Mouse (Mus musculus) activated CD4-positive, CD25-positive, alpha-beta regulatory T cell, adult 4 months (primary cell): Measurements from ENCODE around the gene Map3k20. TPM values are rescaled to one million over a fixed set of nuclear protein-coding genes. Genes with fewer than 3 reads are reported as not detected.

Source experiments
- ATAC-seq: one replicate; pipeline ENCODE4 v1.8.0; 2017
- polyA plus RNA-seq, 2 experiments: library from polyadenylated mRNA; unstranded; fragments of 100-300 nt; shearing (Covaris generic); gene quantifications; one replicate each; pipeline ENCODE4 v1.2.1; 2017

The Map3k20 gene
- under 1 TPM; 0.42 to 0.55 TPM for polyA plus RNA-seq

DNA sequence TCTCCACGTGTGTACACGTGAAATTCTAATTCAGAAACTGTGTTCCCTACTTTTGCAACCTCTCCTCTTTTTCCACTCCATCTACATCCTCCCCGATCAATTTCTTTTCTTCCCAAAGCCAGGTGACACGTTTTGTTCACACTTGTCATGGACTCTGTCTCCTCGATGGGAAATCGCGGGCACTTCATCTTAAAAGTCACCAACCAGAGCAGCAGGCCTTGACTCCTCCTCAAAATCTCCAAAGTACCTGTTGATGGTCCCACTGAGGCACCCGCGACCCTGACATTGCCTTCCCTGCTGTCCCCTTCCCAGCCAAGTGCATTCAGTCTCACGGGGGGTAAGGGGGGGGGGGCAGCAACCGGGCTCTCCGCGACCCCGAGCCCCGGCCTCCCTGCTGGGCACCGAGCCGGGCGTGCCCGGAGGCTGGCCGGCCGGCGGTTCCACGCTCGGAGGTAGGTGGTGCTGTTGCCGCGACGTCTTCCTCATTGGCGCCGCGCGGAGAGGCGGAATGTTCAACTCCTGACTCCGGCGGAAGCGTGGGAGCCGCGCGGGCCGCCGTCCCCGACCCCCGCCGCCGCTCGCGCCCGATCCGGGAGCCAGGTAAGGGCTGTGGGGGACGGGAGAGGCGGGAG lies at the start of gene Map3k20:
Map3k20 (plus strand) TSS at position 382 of the 632 bp plus-strand sequence.
- no peak for ATAC-seq

DNA sequence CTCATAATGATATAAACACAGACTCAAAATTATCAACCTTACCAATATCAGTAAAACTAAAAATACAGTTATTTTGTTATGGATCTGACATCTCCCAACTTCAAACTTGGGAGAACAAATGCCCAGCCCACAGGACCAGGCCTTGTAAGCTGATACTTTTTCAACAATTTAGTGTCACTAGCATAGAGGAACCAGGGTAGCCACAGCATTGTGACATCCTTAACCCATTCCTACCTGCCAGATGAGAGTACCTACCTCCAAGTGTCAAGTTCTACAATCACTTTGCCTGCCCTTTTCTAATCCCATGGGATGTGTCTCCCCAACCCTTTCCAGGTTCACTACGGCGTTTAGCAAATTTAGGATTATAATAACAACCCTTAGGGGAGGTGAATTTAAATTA lies 47.0 kb upstream of the Map3k20 start:
- no peak for ATAC-seq

DNA sequence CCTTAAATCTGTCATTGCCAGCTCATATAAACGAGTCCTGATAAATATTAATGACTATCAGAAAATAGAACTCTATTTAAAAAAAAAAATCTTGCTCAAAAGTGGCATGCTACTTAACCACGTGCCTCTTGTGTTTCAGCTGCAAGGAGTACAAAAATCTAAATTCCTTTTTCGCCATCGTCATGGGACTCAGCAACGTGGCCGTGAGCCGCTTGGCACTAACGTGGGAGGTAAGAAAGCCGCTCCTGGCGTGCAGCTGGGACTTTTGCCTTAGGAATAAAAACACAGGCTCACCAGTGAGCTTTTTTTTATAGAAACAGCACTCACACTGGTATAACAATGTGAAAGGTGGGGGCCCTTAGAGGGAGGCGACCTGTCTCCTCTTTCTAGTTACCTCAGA lies 46.5 kb upstream of the Map3k20 start:
- ATAC-seq, result no peak

DNA sequence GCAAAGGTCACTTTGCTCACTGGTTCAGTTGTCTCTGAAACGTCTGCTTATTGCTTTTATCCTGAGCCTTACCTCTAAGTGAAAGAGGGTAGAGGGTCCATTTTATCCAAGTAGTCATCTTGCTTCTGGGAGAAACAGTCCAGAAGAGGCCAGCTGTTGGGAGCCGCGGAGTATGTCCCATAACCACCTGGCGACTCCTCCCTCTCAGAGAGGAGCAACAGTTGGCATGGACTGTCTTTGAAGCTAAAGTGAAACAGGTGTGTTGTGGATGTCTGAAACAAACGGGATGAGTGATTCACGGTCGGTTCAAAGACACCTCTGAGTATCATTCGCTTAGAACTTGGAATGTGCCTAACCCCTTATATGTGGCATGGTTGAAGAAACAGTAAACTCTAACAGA lies 46.0 kb upstream of the Map3k20 start:
- ATAC-seq, result no peak

DNA sequence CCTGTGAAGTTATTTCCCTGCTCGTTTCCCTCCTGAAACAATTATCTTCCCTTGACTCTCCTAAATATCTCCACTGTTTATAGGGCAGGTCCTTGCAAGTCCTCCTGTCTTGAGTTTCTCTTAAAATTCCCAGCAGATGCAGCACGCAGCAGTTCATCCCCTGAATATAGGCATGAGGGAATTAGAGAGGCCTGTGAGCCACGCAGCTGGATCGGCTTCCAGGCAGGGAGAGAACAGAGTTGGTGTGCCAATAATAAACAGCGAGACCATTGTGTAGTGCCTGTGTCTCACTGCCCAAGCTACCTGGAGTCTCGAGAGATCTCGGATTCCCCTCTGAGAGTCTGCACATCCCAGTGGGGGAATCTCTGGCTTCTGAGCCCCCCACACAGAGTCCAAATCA lies 45.4 kb upstream of the Map3k20 start:
- ATAC-seq, result no peak

DNA sequence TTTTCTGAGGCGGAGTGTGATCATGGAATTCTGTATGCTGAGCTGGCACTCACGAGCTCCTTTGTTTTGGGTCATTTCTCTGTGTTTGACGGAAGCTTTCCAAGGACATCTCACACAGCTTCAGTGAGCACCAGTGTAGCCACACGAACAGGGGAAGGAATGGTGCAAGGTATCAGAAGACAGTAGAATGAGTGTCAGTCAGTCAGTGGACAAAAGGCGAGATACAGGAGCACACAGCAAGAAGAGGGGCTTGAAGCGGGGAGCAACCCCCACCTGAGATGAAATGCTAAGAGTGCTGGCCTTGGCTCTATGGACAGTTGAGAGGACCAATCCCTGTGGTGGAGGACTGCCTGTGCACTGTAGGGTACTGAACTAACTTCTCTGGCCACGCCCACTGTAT lies 44.7 kb upstream of the Map3k20 start:
- ATAC-seq, result no peak

DNA sequence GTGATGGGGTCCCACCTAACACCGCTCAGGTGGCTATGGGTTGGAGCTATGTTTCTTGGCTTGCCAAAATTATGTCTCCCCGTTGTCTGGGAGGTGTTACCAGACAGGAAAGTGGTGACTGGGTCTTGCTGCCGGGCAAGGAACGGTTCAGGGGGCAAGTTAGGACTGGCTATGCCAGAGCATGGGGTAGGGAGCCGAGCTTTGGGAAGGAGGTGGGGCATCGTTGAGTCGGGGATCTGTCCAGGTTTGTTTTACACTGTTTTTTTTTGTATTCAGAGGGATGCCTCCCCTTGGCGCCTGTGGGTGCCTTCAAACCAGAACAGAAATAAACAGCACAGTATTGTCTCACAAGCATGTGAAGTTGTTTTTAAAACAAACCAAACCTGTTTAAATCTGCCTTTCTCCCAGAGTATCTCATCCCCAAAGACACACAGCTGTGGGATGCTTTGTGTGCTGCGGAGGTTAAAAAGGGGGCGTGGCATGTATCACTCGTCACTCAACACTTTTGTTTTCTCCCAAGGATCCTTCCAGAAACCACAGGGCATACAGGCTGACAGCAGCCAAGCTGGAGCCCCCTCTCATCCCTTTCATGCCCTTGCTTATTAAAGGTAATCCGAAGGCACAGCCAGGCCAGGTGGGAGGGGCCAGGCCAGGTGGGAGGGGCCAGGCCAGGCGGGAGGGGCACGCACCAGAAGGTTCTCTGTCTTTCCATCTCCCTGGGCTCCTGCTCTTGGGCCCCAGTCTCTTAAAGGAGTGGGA lies 43.5 kb upstream of the Map3k20 start:
- ATAC-seq, result no peak

DNA sequence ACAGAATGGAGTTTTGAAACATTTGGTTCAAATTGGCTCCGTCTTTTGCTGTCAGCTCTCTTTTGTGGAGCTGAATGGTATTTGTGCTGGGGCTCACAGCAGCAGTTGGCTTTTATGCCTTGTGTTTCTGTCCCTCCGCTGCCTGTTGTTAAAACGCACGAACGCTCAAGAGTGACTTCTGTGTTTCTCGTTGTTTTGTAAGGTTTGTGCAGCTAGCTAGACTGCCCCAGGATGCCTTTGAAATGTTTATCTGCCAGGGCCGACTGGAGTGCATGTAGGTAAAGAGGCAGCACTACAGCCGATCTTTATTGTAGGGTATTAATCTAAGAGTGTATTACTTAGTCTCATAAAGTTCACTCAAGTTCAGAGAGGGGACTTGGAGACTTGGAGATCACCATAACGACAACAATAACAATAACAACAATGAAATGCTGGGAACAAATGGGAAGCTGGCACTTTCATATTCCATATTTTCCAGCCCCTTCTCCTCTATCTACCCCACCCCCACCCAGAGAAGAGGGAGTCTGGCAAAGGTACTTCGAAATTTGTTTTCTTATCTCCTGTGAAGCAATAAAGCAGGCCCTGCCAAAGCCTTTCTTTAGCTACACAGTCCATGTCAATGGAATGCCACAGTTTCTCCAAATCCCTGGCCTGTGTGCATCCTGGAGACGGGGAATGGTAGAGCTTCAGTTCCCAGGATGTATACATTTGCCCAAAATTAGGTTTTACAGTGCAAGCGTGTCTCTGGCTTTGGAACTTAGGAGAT lies 42.3 kb upstream of the Map3k20 start:
- ATAC-seq, result no peak

DNA sequence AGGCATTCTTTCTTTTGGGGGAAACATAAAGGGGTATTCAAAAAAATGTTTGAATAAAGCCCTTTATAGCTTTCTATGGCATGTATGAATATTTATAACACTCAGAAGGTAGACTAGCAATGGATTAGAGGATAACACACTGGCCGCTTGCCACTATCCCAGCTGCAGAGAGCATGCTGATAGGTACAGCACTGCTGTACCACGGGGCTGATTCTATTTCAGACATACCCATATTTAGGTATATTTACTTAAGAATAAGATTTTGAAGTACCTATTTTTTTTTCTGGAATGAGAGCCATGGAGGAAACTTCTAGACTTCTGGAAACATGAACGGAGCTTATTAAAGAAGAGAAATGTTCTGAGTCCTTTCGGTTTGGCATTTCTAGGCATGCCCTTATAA lies 39.8 kb upstream of the Map3k20 start:
- no peak for ATAC-seq

DNA sequence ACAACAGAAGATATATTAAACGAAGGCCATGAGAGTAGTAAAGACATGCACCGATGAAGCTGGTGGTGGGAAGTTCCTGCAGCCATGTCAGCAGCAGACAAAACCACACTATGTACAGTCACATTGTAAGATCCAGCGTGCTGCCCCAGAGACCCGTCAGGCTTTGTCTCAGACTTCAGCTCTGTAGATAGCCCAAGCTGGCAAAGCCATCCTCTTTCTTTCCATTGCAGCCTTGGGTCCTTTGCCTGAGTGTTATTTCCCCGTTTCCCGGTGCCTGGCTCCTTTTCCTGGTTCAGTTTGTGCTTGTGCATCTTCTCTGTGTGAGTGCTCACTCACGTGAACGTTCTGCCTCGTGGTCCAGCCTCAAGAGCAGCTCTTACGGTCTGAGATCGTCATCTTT lies 39.1 kb upstream of the Map3k20 start:
- no peak for ATAC-seq

DNA sequence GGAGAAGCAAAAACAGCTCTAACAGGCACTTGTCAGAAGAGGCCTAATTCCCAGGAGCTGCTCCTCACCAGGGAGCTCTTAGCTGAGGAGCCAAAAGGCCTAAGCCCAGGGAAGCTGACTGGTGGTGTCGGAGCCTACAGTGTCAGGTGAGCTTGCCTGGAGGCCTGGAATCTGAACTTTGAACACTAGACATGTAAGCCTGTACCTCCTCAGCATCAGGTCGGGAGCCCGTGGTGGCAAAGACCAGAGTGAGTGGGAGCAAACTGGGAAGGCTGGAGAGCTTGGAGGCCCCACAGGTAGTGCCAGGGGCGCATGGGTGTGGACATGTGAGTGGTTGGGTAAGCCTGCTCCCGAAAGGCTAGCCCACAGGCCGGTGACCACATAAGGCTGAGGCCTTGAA lies 37.6 kb upstream of the Map3k20 start:
- ATAC-seq, result no peak

DNA sequence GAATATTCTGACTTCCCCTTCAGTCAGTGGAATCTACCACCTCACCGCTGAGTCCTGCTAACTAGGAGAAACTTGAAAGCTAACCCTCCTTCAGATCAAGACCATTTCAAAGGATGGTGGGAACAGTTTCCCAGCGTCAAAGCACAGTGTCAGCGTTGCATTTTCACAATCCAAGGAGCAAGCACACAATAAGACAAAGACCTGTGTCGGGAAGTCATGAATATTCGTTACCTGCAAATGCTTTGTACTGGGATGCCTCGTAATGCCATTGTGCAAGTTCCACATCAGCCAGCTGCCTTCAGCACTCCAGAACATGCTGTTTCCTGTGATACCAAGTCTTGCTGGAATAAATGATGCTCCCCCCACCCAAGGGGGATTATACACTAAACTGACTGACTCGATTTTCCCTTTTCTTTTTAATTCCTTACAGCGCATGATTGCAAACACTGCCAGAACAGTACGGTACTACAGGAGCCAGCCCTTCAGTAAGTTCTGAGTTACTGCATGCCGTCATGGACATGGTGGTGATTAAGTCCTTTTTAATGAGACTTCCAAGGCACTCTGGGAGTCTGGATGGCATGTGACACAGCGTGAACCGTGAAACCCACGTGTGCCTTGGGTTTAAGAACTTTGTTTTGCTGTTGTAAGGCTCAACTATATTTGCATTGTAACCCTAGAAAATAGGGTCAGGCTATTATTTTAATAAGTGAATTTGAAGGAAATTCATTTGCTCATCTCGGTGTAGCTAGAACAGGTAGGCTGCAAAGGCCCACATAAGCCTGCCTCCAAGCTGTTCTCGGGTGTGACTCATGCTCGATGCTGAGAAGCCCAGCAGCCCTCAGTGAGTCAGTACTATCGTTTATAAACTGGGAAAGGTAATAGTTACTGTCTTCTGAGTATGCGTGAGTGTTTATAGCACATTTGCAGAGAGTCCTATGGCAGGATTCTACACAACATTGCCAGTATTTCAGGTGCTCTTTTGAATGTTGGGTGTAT lies 32.6 kb upstream of the Map3k20 start:
- no peak for ATAC-seq

DNA sequence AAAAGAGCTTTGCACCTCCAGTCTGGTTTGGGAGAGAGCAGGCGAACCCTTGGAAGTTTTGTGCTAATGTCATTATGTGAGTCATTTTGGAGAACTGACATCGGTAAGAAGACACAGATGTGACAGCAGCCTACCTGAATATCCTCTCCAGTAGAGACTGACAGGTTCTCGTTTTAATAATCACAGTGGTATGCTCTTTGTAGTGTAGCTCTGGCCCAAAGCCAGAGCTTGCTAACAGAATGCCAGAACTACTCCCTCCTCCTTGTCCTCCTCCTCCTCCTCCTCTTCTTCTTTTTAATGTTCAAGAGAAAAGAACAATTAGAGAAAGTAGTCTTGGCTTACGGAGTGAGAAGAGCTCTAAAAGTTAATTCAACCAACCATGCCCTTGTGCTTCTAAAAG lies 31.6 kb upstream of the Map3k20 start:
- no peak for ATAC-seq

DNA sequence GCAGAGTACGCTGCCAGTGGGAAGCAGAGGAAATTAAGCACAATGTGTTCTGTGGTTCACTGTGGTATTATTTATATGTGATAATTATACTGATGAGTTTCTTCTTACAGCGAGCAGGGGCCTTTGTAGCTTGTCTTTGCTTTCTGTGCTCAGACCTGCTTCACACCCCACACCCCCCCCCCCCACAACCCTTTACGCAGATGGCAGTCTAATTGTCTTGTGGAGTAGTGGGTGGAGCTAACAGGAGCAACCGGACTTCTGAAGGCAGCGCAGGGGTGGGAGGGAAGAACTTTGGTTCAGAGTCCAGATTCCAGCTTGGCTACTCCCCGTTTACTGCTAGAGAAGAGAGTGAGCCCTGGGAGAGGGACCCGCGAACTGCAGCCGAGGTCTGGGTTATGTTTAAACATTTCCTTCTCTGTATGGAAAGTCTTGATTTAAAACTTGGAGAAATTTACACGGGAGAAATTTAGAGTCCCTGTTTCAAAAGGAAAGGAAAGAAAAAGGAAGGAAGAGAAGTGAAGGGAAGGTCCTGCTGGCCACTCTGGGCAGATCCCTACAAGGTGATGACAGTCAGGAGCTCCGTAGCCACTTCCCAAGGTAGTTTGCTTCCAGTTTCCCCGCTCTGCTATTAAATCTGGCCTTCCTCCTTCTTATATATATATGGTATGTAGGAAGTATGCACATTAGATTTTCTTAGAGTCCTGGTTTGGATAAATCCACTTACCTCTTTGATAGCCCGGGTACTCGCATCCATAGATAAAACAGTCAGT lies 30.4 kb upstream of the Map3k20 start:
- no peak for ATAC-seq

DNA sequence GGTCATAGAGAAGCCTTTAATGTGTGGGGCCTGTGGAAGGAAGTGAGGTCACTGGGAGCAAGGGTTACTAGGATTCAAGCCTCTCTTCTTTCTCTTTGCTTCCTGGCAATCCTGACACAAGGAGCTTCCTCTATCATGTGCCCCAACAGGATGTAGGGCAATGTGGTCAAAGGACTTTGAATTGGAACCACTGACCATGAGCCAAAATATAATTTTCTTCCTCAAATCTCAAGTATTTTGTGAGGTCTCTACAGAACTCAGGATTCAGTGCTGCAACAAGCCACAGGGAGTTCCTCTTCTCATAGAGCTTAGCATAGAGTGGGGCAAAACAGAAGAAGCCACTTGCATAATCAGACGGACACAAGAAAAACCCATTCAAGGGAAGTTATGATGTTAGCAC lies 24.7 kb upstream of the Map3k20 start:
- ATAC-seq, result no peak

DNA sequence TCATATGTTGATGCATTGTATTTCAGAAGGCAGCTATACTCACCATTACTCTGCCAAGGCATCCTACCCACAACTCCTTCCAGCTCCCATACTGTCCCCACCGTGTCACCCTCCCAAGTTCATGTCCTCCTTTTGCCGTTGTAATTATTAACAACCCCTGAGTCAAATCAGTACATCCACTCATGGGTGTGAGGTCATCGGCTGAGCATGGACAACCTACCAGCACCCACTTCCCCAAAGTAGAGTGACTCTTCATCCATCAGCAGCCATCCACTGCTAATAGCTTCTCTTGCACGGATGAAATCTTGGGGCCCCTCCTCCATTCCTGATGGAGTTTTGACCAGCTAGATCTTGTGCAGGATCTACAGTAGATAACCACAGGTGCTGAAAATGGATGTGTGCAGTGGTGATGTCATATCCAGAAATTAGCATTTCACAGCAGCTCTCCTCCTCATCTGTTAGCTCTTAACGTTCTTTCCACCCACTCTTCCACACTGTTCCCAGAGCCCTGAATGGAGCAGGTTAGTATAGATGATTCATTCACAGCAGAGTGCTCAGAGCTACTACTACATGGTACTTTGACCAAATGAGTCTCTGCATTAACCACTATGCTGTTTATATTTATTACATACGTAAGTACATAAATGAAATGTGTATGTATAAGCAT lies 22.5 kb upstream of the Map3k20 start:
- ATAC-seq, result no peak

DNA sequence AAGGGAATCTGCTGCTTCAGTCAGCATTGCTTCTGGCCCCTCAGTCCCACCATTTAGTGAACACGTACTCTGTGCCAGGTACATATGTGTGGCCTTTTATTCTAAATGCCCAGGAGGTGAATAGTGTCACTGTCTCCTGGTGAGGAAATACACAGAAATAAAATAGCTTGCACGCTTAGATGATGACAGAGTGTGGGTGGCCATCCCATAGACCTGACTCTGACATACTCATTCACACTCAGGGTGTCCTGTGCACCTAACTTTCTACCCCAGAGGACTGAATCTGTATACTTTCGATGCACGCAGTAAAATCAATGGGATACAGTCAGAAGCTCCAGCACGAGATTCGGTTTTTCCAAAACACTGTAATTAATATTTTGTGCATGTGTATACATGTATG lies 18.0 kb upstream of the Map3k20 start:
- no peak for ATAC-seq

DNA sequence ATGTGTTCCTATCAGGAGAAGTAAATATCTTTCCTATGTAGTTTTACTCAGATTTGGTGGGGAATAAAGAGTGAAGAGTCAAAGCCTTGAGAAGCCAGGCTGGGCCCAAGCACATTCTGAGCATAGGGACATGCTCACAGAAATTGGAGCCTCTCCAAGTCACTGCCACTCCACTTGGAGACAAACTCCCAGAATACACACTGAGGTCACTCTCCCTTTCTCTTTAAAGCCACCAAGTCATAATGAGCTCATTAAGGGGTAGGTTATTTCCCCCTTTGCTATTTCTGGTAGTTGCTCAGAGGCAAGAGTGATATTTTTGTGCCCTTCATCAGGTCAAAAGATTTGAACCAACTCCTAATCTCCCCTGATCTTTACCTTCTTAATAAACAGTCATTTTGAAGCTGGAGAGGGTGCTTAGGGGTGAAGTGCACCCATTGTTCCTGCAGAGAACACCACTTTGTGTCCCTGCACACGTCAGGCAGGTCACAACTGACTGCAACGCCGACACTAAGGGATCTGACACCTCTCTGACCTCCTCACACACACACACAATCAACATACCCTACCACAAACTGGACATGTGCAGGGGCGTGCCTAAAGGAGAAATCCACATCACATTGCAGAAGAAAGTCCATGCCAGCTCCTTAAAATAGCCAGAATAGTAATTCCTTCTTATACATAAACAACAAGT lies 15.6 kb upstream of the Map3k20 start:
- no peak for ATAC-seq

DNA sequence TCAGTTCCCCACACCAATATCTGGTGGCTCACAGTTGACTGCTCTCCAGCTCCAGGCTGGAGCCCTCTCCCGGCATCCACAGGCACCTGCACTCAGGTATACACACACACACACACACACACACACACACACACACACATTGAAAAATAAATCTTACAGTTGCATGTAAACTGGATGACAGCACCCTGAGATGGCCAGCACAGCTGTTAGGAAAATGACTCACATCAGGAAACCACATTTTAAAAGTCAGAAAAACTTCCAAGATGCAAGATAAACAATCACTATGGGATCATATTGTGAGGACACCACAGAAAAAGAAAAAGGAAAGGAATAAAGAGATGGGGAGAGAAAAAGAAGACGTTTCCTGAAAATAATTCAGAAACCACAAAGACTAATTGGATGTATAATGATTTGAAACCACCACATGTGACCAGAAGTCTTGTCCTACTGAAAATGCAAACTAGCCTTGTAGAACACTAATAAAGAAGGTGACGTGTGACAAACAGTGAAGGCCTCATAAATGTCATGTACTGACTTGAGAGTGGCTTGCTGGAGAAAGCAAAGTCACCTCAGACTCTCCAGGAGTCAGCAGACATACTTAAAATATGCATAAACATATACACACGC lies 7.1 kb upstream of the Map3k20 start:
- no peak for ATAC-seq

DNA sequence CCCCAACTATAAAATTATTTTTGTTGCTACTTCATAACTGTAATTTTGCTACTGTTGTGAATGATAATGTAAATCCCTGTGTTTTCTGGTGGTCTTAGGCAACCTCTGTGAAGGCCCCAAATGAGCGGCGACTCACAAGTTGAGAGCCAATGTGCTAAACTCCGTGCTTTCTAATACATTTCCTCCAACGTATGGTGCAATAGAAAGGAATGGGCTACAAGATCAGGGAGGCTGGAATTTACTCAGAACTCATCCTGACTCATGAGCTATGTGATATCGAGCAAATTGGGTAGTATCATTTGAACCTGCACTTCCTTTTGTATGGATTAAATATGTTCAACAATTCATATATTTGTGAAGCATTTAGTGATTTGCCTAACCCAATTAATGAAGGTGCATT lies 4.9 kb upstream of the Map3k20 start:
- ATAC-seq, result no peak
